Mouse (Mus musculus): ENCODE measurements at regions not wholly inside any gene's neighbourhood (a gene's known extent, or its start where the extent isn't known, plus 50 kb on each side); places are given as distances from the start of the nearest gene placed in this dataset.

GRCm38 (mm10) chr3:14381421-14381992 lies 99.0 kb upstream of the Slc7a12 start:
- H3K36me3 ChIP-seq (ENCODE audit: control insufficient read depth, insufficient read depth, low read length), result no peaks in the 10 kb centered on the region
- no peaks in the 10 kb centered on the region for H3K4me1 ChIP-seq (ENCODE audit: control insufficient read depth, insufficient read depth, low read length)
- H3K4me2 ChIP-seq (ENCODE audit: low read length), result peak overlapping the region; percentile 35
- 13% methylated on average over 18 of the region's 18 CpGs for WGBS
- H3K4me3 ChIP-seq (ENCODE audit: low read depth, low read length), result 0 out of 2 replicates have a peak overlapping the region, but pooled peaks have one; percentile 2
- H3K27me3 ChIP-seq (replicated peaks; ENCODE audit: control insufficient read depth, insufficient read depth, low read length), result no peaks in the 10 kb centered on the region
- H3K27ac ChIP-seq (ENCODE audit: low read depth, low read length), result no peak overlapping the region
- DNase-seq (ENCODE audit: low spot score), result peak; percentile 76
- H3K9me3 ChIP-seq (replicated peaks; ENCODE audit: control insufficient read depth, low read length), result no peaks in the 10 kb centered on the region
- ATAC-seq, result peak; percentile 93
- H3K9ac ChIP-seq (ENCODE audit: low read length), result no peak overlapping the region

GRCm38 (mm10) chr3:14390656-14391055 lies 89.8 kb upstream of the Slc7a12 start:
- Histone ChIP-seq H3K4me3 (ENCODE audit: low read depth, low read length) (no peak overlapping the region), H3K4me2 (ENCODE audit: low read length) (no peak overlapping the region), H3K36me3 (ENCODE audit: control insufficient read depth, insufficient read depth, low read length) (no peaks in the 10 kb centered on the region), H3K9ac (ENCODE audit: low read length) (no peak overlapping the region), H3K4me1 (ENCODE audit: control insufficient read depth, insufficient read depth, low read length) (no peaks in the 10 kb centered on the region), H3K27ac (ENCODE audit: low read depth, low read length) (no peak overlapping the region), H3K9me3 (replicated peaks; ENCODE audit: control insufficient read depth, low read length) (no peaks in the 10 kb centered on the region), H3K27me3 (replicated peaks; ENCODE audit: control insufficient read depth, insufficient read depth, low read length) (no peaks in the 10 kb centered on the region)
- WGBS, result 83% methylated on average over 1 of the region's 1 CpGs
- ATAC-seq (no peak), DNase-seq (ENCODE audit: low spot score) (no peak)

GRCm38 (mm10) chr3:14398676-14399075 lies 81.8 kb upstream of the Slc7a12 start:
- 85% methylated on average over 3 of the region's 3 CpGs for WGBS
- H3K27ac ChIP-seq (ENCODE audit: low read depth, low read length), result no peak overlapping the region
- H3K27me3 ChIP-seq (replicated peaks; ENCODE audit: control insufficient read depth, insufficient read depth, low read length), result no peaks in the 10 kb centered on the region

GRCm38 (mm10) chr3:14408435-14409125 lies 71.9 kb upstream of the Slc7a12 start:
- ATAC-seq, result no peak

More at GRCm38 (mm10) chr3:14398676-14399075, 81.8 kb upstream of the Slc7a12 start:
- Histone ChIP-seq H3K36me3 (ENCODE audit: control insufficient read depth, insufficient read depth, low read length) (no peaks in the 10 kb centered on the region), H3K9ac (ENCODE audit: low read length) (no peak overlapping the region), H3K4me2 (ENCODE audit: low read length) (no peak overlapping the region), H3K4me3 (ENCODE audit: low read depth, low read length) (no peak overlapping the region), H3K9me3 (replicated peaks; ENCODE audit: control insufficient read depth, low read length) (no peaks in the 10 kb centered on the region), H3K4me1 (ENCODE audit: control insufficient read depth, insufficient read depth, low read length) (no peaks in the 10 kb centered on the region)
- ATAC-seq (no peak), DNase-seq (ENCODE audit: low spot score) (no peak)

More at GRCm38 (mm10) chr3:14408435-14409125, 71.9 kb upstream of the Slc7a12 start:
- Histone ChIP-seq H3K27me3 (replicated peaks; ENCODE audit: control insufficient read depth, insufficient read depth, low read length) (no peaks in the 10 kb centered on the region), H3K36me3 (ENCODE audit: control insufficient read depth, insufficient read depth, low read length) (no peaks in the 10 kb centered on the region), H3K4me1 (ENCODE audit: control insufficient read depth, insufficient read depth, low read length) (no peaks in the 10 kb centered on the region), H3K9ac (ENCODE audit: low read length) (no peak overlapping the region), H3K4me2 (ENCODE audit: low read length) (no peak overlapping the region), H3K27ac (ENCODE audit: low read depth, low read length) (no peak overlapping the region), H3K4me3 (ENCODE audit: low read depth, low read length) (no peak overlapping the region), H3K9me3 (replicated peaks; ENCODE audit: control insufficient read depth, low read length) (0 out of 2 replicates have a peak, but pooled peaks cover 2% of the 10 kb centered on the region)
- no peak for DNase-seq (ENCODE audit: low spot score)
- 78% methylated on average over 1 of the region's 1 CpGs for WGBS

All from forebrain, embryonic 14.5 days (tissue).